ENCODE assay signal across 13 mouse cellular contexts in genomic region chr1:89928676-89929075, GRCm38 (mm10). TPM values are rescaled to one million over a fixed set of nuclear protein-coding genes. Genes with fewer than 3 reads are reported as not detected.
A peak's percentile ranks its signal among the peaks of the same experiment; 100 is the strongest.
DNase-seq lines count a peak whose midpoint lies in the region; ATAC-seq and TF ChIP-seq lines count a peak whose summit lies in the region.
"Had no signal": no experiment of that assay in that cellular context is flagged by ENCODE, and none has a peak within 500 bp of the region (broad histone marks: within the 10 kb centered on the region; RNA-seq: fewer than 3 reads in every experiment).

No protein-coding gene starts in this region.

- H3K4me3 ChIP-seq in heart, embryonic 10.5 days: peak overlapping the region; percentile 27
- H3K4me3 ChIP-seq in E14TG2a.4 (replicated peaks; ENCODE audit: low read length): peak overlapping the region; percentile 91
- H3K4me3 ChIP-seq in hindbrain, embryonic 10.5 days: peak overlapping the region; percentile 77
- H3K4me3 ChIP-seq in liver, postnatal 0 days (ENCODE audit: low read depth, low read length): peak overlapping the region; percentile 2; the same call in 1 of the 2 replicates
- H3K4me3 ChIP-seq: liver, embryonic 15.5 days had no signal

- H3K27me3 ChIP-seq in heart, embryonic 10.5 days (ENCODE audit: insufficient read depth, poor library complexity, severe bottlenecking): peaks cover 98% of the 10 kb centered on the region
- H3K27me3 ChIP-seq in E14TG2a.4 (ENCODE audit: insufficient read depth, low read length): peaks cover 67% of the 10 kb centered on the region
- H3K27me3 ChIP-seq in hindbrain, embryonic 10.5 days (ENCODE audit: insufficient read depth, poor library complexity, severe bottlenecking): peaks cover 99% of the 10 kb centered on the region
- H3K27me3 ChIP-seq in liver, postnatal 0 days (ENCODE audit: insufficient read depth, low read length): peaks cover 98% of the 10 kb centered on the region

- TF ChIP-seq EP300 in liver, postnatal 0 days (IDR thresholded peaks at IDR 0.05; ENCODE audit: low read depth): no peak

- H3K9me3 ChIP-seq in heart, embryonic 10.5 days: no peaks in the 10 kb centered on the region
- H3K9me3 ChIP-seq in E14TG2a.4 (ENCODE audit: low read length): no peaks in the 10 kb centered on the region
- H3K9me3 ChIP-seq in hindbrain, embryonic 10.5 days: no peaks in the 10 kb centered on the region
- no peaks in the 10 kb centered on the region for H3K9me3 ChIP-seq in liver, postnatal 0 days (ENCODE audit: low read length)
- H3K9me3 ChIP-seq: liver, embryonic 15.5 days had no signal

- no peak for TF ChIP-seq CTCF in E14TG2a.4 (conservative IDR thresholded peaks at IDR 0.05; ENCODE audit: low read length)
- TF ChIP-seq CTCF in liver, postnatal 0 days (IDR thresholded peaks at IDR 0.05; ENCODE audit: low read depth): no peak

- ATAC-seq in liver, postnatal 0 days: no peak
- no peak for ATAC-seq in cerebellum, adult (ENCODE audit: insufficient number of reproducible peaks, low FRiP score, low TSS enrichment)
- ATAC-seq: inflammation-experienced regulatory T-cells, adult 6 months had no signal

- H3K27ac ChIP-seq in heart, embryonic 10.5 days: no peak overlapping the region
- H3K27ac ChIP-seq in hindbrain, embryonic 10.5 days: peak overlapping the region; percentile 92
- H3K27ac ChIP-seq in liver, postnatal 0 days (ENCODE audit: low read depth): no peak overlapping the region
- H3K27ac ChIP-seq: liver, embryonic 15.5 days had no signal

- no peak overlapping the region; the same call in 1 of the 2 replicates for H3K4me2 ChIP-seq in liver, postnatal 0 days (ENCODE audit: low read depth, low read length)
- H3K4me2 ChIP-seq: liver, embryonic 15.5 days had no signal

- H3K9ac ChIP-seq in liver, postnatal 0 days (replicated peaks): no peak overlapping the region
- H3K9ac ChIP-seq: liver, embryonic 15.5 days had no signal

- WGBS in heart, embryonic 10.5 days: 5% methylated on average over 25 of the region's 25 CpGs
- WGBS in hindbrain, embryonic 10.5 days: 5% methylated on average over 25 of the region's 25 CpGs
- WGBS in liver, postnatal 0 days (ENCODE audit: insufficient replicate concordance): 18% methylated on average over 25 of the region's 25 CpGs

- no peaks in the 10 kb centered on the region for H3K36me3 ChIP-seq in heart, embryonic 10.5 days
- peaks cover 50% of the 10 kb centered on the region for H3K36me3 ChIP-seq in E14TG2a.4 (ENCODE audit: insufficient read depth, low read length)
- no peaks in the 10 kb centered on the region for H3K36me3 ChIP-seq in hindbrain, embryonic 10.5 days
- H3K36me3 ChIP-seq in liver, postnatal 0 days (replicated peaks; ENCODE audit: insufficient read depth, low read length): no peaks in the 10 kb centered on the region
- H3K36me3 ChIP-seq: liver, embryonic 15.5 days had no signal

- DNase-seq in heart, embryonic 10.5 days (ENCODE audit: low spot score): no peak
- no peak for DNase-seq in heart, adult 9 months (ENCODE audit: low spot score in 2 of 2)
- peak; percentile 63 for DNase-seq in hindbrain, embryonic 10.5 days (ENCODE audit: low spot score)
- DNase-seq in liver, postnatal 0 days: no peak
- no peak for DNase-seq in gastrocnemius, postnatal 10 days
- DNase-seq in thymus, postnatal 36 days: no peak
- DNase-seq: adrenal gland, adult 2 months; retina, postnatal 1 day; thymus, postnatal 4 days had no signal

- peaks cover 49% of the 10 kb centered on the region for H3K4me1 ChIP-seq in heart, embryonic 10.5 days
- peaks cover 86% of the 10 kb centered on the region for H3K4me1 ChIP-seq in E14TG2a.4 (replicated peaks; ENCODE audit: low read depth, low read length)
- H3K4me1 ChIP-seq in hindbrain, embryonic 10.5 days (replicated peaks): peaks cover 98% of the 10 kb centered on the region
- peaks cover 11% of the 10 kb centered on the region for H3K4me1 ChIP-seq in liver, postnatal 0 days (ENCODE audit: insufficient read depth)

RNA-seq across cellular contexts. Expression of gene Gbx2, which starts 2.3 kb away (rescaled TPM):
- 0.94 and 1.9 TPM in 2 replicates for polyA plus RNA-seq in heart, embryonic 10.5 days (2016; fragmentation: Nextera tagmentation; extraction: Ambion mirVana)
- 27.2 and 41.2 TPM in 2 replicates for polyA plus RNA-seq in hindbrain, embryonic 10.5 days (2016; fragmentation: Nextera tagmentation; extraction: Ambion mirVana)
- polyA plus RNA-seq in liver, postnatal 0 days (2015; fragmentation: Nextera tagmentation; extraction: Ambion mirVana): 0.52 and 0.57 TPM in 2 replicates
- not detected for total RNA-seq in gastrocnemius, postnatal 10 days (2021)
- total RNA-seq: adrenal gland, adult 2 months had no signal
- polyA plus RNA-seq: adrenal gland, adult 2 months; inflammation-experienced regulatory T-cells, adult 6 months had no signal

Comparison
In these comparisons a context has a peak if more than half of its experiments do, and no peak if none do; other contexts are left out.
1. H3K4me3 ChIP-seq: peak in every context shown above with its lines; median percentile 91 in E14TG2a.4; 77 in hindbrain, embryonic 10.5 days; 27 in heart, embryonic 10.5 days; 2 in liver, postnatal 0 days.